Mouse (Mus musculus): ENCODE measurements at regions not wholly inside any gene's neighbourhood (a gene's known extent, or its start where the extent isn't known, plus 50 kb on each side); places are given as distances from the start of the nearest gene placed in this dataset.

DNA sequence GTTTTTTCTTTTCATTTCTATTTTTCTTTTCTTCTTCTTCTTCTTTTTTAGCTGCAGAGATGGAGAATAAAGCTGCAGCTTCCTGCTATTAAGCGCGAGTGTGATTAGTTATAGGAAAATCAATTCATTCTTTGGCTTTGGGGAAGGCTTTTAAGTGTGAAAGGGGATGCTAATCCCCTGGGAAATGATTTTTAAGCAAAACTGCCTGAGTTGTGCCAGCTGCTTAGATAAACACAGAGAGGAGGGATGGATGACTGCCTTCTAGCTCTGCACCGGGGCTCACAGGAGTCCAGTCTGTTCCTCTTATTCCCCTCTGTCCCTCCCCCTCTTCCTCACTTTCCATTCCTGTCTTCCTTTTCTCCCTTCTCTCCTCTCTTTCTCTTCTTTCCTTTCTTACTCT lies 306.8 kb upstream of the Rbfox1 start:
- no peak for TF ChIP-seq CTCF (IDR thresholded peaks at IDR 0.05)
- no peak overlapping the region; the same call in 1 of the 2 replicates for H3K9ac ChIP-seq (replicated peaks; ENCODE audit: low read length, poor library complexity, severe bottlenecking)
- no peaks in the 10 kb centered on the region for H3K4me1 ChIP-seq (ENCODE audit: insufficient read depth, low read length)
- H3K27ac ChIP-seq (ENCODE audit: low read depth, low read length): peak overlapping the region; percentile 47; the same call in 1 of the 2 replicates
- H3K27me3 ChIP-seq (ENCODE audit: insufficient read depth, low read length): no peaks in the 10 kb centered on the region
- H3K9me3 ChIP-seq (ENCODE audit: low read length): 0 out of 2 replicates have a peak, but pooled peaks cover 5% of the 10 kb centered on the region
- ATAC-seq (ENCODE audit: low FRiP score): no peak
- H3K36me3 ChIP-seq (ENCODE audit: insufficient read depth, low read length): no peaks in the 10 kb centered on the region
- H3K4me3 ChIP-seq (ENCODE audit: low read depth, low read length): no peak overlapping the region
- no peak overlapping the region for H3K4me2 ChIP-seq (ENCODE audit: low read depth, low read length, poor library complexity, severe bottlenecking)
- WGBS: 15% methylated on average over 3 of the region's 3 CpGs
- DNase-seq (ENCODE audit: low spot score): peak; percentile 11

DNA sequence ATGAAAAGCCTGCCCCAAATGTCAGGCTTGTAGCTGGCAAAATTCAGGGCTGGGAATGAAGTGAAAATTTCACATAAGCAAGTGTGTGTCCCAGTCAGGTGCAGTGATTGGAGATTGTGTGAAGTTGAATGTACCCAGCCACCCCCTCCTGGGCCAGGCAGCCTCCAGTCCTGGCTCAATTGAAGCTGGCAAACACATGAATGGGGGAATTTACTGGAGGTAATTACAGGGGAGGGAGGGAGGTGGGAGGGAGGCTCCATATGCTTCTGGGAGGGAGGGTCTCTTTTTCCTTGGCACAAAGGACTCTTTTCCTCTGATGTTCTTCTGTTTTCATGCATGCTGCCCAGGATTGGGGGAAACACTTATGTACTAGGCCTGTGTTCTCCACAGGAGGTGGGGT lies 312.4 kb upstream of the Rbfox1 start:
- ATAC-seq (ENCODE audit: low FRiP score) (no peak), DNase-seq (ENCODE audit: low spot score) (no peak)
- no peaks in the 10 kb centered on the region for H3K36me3 ChIP-seq (ENCODE audit: insufficient read depth, low read length)
- no peak overlapping the region for H3K4me2 ChIP-seq (ENCODE audit: low read depth, low read length, poor library complexity, severe bottlenecking)
- H3K4me1 ChIP-seq (ENCODE audit: insufficient read depth, low read length): no peaks in the 10 kb centered on the region; the same call in 1 of the 2 replicates
- no peaks in the 10 kb centered on the region for H3K9me3 ChIP-seq (ENCODE audit: low read length)
- no peak overlapping the region for H3K9ac ChIP-seq (replicated peaks; ENCODE audit: low read length, poor library complexity, severe bottlenecking)
- no peak for TF ChIP-seq CTCF (IDR thresholded peaks at IDR 0.05)
- H3K27ac ChIP-seq (ENCODE audit: low read depth, low read length): no peak overlapping the region
- H3K4me3 ChIP-seq (ENCODE audit: low read depth, low read length): no peak overlapping the region
- no peaks in the 10 kb centered on the region for H3K27me3 ChIP-seq (ENCODE audit: insufficient read depth, low read length)

DNA sequence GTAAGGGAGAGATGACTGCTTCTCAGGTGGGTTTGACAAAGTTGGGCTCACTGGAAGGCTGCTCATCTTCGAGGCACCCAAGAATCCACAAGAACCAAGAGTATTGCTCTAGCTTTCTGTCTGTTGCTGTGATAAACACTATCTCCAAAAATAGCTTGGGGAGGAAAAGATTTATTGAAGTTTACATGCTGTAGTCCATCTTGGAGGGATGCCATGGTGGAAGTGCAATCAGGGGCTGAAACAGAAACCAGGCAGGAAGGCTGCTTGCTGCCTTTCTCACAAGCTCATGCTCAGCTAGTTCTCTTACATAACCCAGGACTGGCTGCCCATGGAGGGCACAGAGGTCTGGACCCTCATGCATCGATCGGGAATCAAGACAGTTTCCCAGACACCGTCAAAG lies 314.5 kb upstream of the Rbfox1 start:
- Histone ChIP-seq H3K27ac (ENCODE audit: low read depth, low read length) (no peak overlapping the region), H3K4me1 (ENCODE audit: insufficient read depth, low read length) (no peaks in the 10 kb centered on the region; the same call in 1 of the 2 replicates), H3K9me3 (ENCODE audit: low read length) (no peaks in the 10 kb centered on the region), H3K9ac (replicated peaks; ENCODE audit: low read length, poor library complexity, severe bottlenecking) (no peak overlapping the region), H3K4me2 (ENCODE audit: low read depth, low read length, poor library complexity, severe bottlenecking) (no peak overlapping the region), H3K27me3 (ENCODE audit: insufficient read depth, low read length) (no peaks in the 10 kb centered on the region), H3K4me3 (ENCODE audit: low read depth, low read length) (no peak overlapping the region), H3K36me3 (ENCODE audit: insufficient read depth, low read length) (no peaks in the 10 kb centered on the region)
- WGBS: 87% methylated on average over 4 of the region's 4 CpGs
- no peak for TF ChIP-seq CTCF (IDR thresholded peaks at IDR 0.05)
- DNase-seq (ENCODE audit: low spot score) (no peak), ATAC-seq (ENCODE audit: low FRiP score) (no peak)

DNA sequence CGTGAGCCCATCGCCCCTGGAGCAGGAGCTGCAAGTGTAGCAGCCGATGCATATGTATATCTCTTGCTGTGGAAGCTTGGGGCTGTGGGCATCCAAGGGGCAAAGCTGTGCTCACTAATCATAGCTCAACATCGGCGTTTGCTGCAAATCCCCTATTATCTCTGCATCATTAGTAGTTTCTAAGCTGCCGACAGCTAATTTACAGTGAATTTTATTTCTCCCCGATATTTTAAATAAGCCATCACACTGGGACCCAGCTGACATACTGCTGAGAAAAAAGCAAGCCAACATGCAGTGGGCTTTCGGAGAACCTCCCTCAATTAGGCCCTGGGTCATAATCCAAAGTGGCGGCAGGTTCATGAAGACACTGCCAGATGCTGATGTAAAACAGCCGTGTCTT lies 313.3 kb upstream of the Eef2kmt start:
- Histone ChIP-seq H3K27ac (ENCODE audit: low read depth, low read length) (0 out of 2 replicates have a peak overlapping the region, but pooled peaks have one; percentile 7), H3K27me3 (ENCODE audit: insufficient read depth, low read length) (no peaks in the 10 kb centered on the region), H3K9ac (replicated peaks; ENCODE audit: low read length, poor library complexity, severe bottlenecking) (no peak overlapping the region), H3K4me2 (ENCODE audit: low read depth, low read length, poor library complexity, severe bottlenecking) (no peak overlapping the region), H3K4me1 (ENCODE audit: insufficient read depth, low read length) (no peaks in the 10 kb centered on the region; the same call in 1 of the 2 replicates), H3K9me3 (ENCODE audit: low read length) (no peaks in the 10 kb centered on the region), H3K4me3 (ENCODE audit: low read depth, low read length) (no peak overlapping the region), H3K36me3 (ENCODE audit: insufficient read depth, low read length) (no peaks in the 10 kb centered on the region)
- 36% methylated on average over 10 of the region's 10 CpGs for WGBS
- ATAC-seq (ENCODE audit: low FRiP score): no peak
- TF ChIP-seq CTCF (IDR thresholded peaks at IDR 0.05): no peak
- peak; percentile 7 for DNase-seq (ENCODE audit: low spot score)

DNA sequence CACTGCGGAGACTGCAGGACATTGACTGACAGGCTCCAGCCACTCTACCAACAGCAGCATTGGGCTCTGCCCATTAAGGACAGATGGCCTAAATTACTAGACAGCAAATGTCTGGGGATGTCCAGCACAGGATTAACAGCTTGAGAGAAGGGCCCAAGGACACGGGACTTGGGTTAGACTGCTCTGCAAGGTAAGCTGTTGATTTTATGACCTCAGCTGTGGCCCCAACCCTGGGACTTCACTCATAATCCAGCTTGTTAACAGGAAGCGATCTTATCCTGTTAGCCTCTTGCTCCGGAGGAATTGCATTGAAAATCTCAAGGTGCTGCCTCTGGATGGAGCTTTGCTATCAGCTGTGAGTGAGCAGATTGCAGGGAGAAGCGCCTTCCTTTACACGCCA lies 293.2 kb upstream of the Eef2kmt start:
- ATAC-seq (ENCODE audit: low FRiP score): no peak
- H3K36me3 ChIP-seq (ENCODE audit: insufficient read depth, low read length): no peaks in the 10 kb centered on the region
- H3K4me1 ChIP-seq (ENCODE audit: insufficient read depth, low read length): no peaks in the 10 kb centered on the region
- WGBS: 61% methylated on average over 6 of the region's 6 CpGs
- no peak overlapping the region for H3K27ac ChIP-seq (ENCODE audit: low read depth, low read length)
- no peak; the same call in 1 of the 2 replicates for TF ChIP-seq CTCF (IDR thresholded peaks at IDR 0.05)
- no peak overlapping the region for H3K9ac ChIP-seq (replicated peaks; ENCODE audit: low read length, poor library complexity, severe bottlenecking)
- no peak overlapping the region for H3K4me3 ChIP-seq (ENCODE audit: low read depth, low read length)
- H3K27me3 ChIP-seq (ENCODE audit: insufficient read depth, low read length): no peaks in the 10 kb centered on the region
- no peak overlapping the region for H3K4me2 ChIP-seq (ENCODE audit: low read depth, low read length, poor library complexity, severe bottlenecking)
- DNase-seq (ENCODE audit: low spot score): peak; percentile 38
- no peaks in the 10 kb centered on the region for H3K9me3 ChIP-seq (ENCODE audit: low read length)

DNA sequence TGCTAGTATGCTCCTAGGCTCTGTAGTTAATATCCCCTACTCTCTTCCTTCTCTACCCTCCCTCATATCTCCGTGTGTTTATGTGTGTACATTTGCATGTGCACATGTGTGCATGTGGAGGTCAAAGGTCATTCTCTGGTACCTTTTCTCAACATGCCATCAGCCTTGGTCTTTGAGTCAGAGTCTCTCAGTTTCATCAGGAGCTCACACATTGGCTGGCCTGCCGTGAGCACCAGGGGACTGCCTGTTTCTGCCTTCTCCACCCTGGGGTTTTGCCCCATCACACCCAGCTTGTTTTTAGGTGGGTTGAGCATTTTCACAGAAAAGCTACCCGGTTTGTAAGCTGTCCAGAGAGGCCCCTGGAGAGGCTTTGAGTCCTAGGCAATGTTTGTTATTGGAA lies 292.8 kb upstream of the Eef2kmt start:
- H3K9ac ChIP-seq (replicated peaks; ENCODE audit: low read length, poor library complexity, severe bottlenecking): no peak overlapping the region
- no peak overlapping the region for H3K4me2 ChIP-seq (ENCODE audit: low read depth, low read length, poor library complexity, severe bottlenecking)
- no peak overlapping the region for H3K27ac ChIP-seq (ENCODE audit: low read depth, low read length)
- no peak for ATAC-seq (ENCODE audit: low FRiP score)
- no peaks in the 10 kb centered on the region for H3K9me3 ChIP-seq (ENCODE audit: low read length)
- TF ChIP-seq CTCF (IDR thresholded peaks at IDR 0.05): no peak
- WGBS: 73% methylated on average over 3 of the region's 3 CpGs
- no peaks in the 10 kb centered on the region for H3K4me1 ChIP-seq (ENCODE audit: insufficient read depth, low read length)
- DNase-seq (ENCODE audit: low spot score): no peak
- H3K4me3 ChIP-seq (ENCODE audit: low read depth, low read length): no peak overlapping the region
- H3K36me3 ChIP-seq (ENCODE audit: insufficient read depth, low read length): no peaks in the 10 kb centered on the region
- H3K27me3 ChIP-seq (ENCODE audit: insufficient read depth, low read length): no peaks in the 10 kb centered on the region
